Mouse (Mus musculus) intestine, embryonic 15.5 days (tissue): ENCODE results near the gene Hsf2. TPM values are rescaled to one million over a fixed set of nuclear protein-coding genes. Genes with fewer than 3 reads are reported as not detected.
"Not testable (repeated sequence)": the region's sequence is repeated elsewhere in the genome, so short reads cannot be mapped to it uniquely, and the experiment has no call there.

Experiments used
- ATAC-seq: fragments of 200-750 bp; cut with Nextera tagmentation; 2 replicates; pipeline ENCODE4 v1.8.0; 2017; ENCODE audit warnings: moderate TSS enrichment, moderate library complexity
- H3K27ac ChIP-seq: fragments of 300-500 bp; sonication (generic); 2 replicates; pipeline ENCODE4 v1.5.1; 2015; ENCODE audit warnings: mild to moderate bottlenecking, inconsistent platforms
- H3K27me3 ChIP-seq: fragments of 300-500 bp; sonication (generic); replicated peaks from 2 replicates; pipeline ENCODE4 v1.6.1; 2015; ENCODE audit warnings: inconsistent platforms
- H3K36me3 ChIP-seq: fragments of 300-500 bp; sonication (generic); 2 replicates; pipeline ENCODE4 v1.6.1; 2015; ENCODE audit warnings: inconsistent platforms
- H3K4me1 ChIP-seq: fragments of 300-500 bp; sonication (generic); replicated peaks from 2 replicates; pipeline ENCODE4 v1.6.1; 2015; ENCODE audit warnings: inconsistent platforms
- H3K4me2 ChIP-seq: fragments of 300-500 bp; sonication (generic); replicated peaks from 2 replicates; pipeline ENCODE4 v1.6.1; 2015; ENCODE audit warnings: mild to moderate bottlenecking, inconsistent platforms
- H3K4me3 ChIP-seq: fragments of 300-500 bp; sonication (generic); replicated peaks from 2 replicates; pipeline ENCODE4 v1.5.1; 2015; ENCODE audit warnings: inconsistent platforms
- H3K9ac ChIP-seq: fragments of 300-500 bp; sonication (generic); 2 replicates; pipeline ENCODE4 v1.6.1; 2015; ENCODE audit warnings: inconsistent platforms
- H3K9me3 ChIP-seq: fragments of 300-500 bp; sonication (generic); 2 replicates; pipeline ENCODE4 v1.6.1; 2016; ENCODE audit warnings: inconsistent platforms
- WGBS: fragments of 180-500 bp; shearing (Covaris S2); methylation state at CpG from one replicate; pipeline ENCODE4 v1.1.7; 2015; 5-methylcytosine and 5-hydroxymethylcytosine counted together
- polyA plus RNA-seq: library from polyadenylated mRNA; unstranded; fragments of >200 nt; fragmentation: Nextera tagmentation; extraction: Ambion mirVana; gene quantifications from 2 replicates; pipeline ENCODE4 v1.2.1, GENCODE M21; 2015

Hsf2 gene
- polyA plus RNA-seq: 18.2 and 22.4 TPM in 2 replicates

GRCm38 (mm10) chr10:57485908-57486541 lies at the start of gene Hsf2:
Gene Hsf2, plus strand, starts transcription at chr10:57486385.
- Histone ChIP-seq H3K4me1 (0 out of 2 replicates have a peak, but pooled peaks cover 3% of the 10 kb centered on the region), H3K9me3 (no peaks in the 10 kb centered on the region), H3K36me3 (no peaks in the 10 kb centered on the region), H3K4me3 (peak within 1 kb of the TSS; percentile 89), H3K27ac (peak within 1 kb of the TSS; percentile 95), H3K9ac (peak within 1 kb of the TSS; percentile 94), H3K4me2 (peak within 1 kb of the TSS; percentile 61), H3K27me3 (no peaks in the 10 kb centered on the region)
- ATAC-seq: peak; percentile 100
- under 1% methylated on average over 52 of the region's 52 CpGs for WGBS

GRCm38 (mm10) chr10:57437898-57438297 lies 48.3 kb upstream of the Hsf2 start:
- Histone ChIP-seq H3K9me3 (no peaks in the 10 kb centered on the region), H3K36me3 (no peaks in the 10 kb centered on the region), H3K4me3 (no peak overlapping the region), H3K9ac (no peak overlapping the region), H3K27me3 (no peaks in the 10 kb centered on the region), H3K4me2 (no peak overlapping the region), H3K4me1 (no peaks in the 10 kb centered on the region), H3K27ac (no peak overlapping the region)
- peak; percentile 29; the same call in 1 of the 2 replicates for ATAC-seq
- WGBS: 85% methylated on average over 2 of the region's 2 CpGs

DNA sequence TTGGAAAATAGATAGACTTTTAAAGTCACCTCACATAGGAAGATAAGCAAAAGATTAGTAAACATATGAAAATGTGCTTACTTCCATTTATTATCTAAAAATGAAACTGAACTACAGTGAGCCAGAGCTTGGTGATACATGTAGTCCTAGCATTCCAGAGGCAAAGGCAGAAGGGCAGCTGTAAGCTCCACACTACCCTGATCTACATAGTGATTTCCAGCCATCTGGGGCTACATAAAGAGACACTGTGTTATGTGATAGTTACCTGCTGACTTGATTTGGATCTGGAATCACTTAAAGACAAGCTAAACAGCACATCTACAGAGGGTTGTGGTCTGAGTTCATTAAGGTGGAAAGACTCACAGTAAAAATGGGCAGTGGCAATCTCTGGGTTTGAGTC lies 45.1 kb upstream of the Hsf2 start:
- no peaks in the 10 kb centered on the region for H3K36me3 ChIP-seq
- no peaks in the 10 kb centered on the region for H3K9me3 ChIP-seq
- no peak overlapping the region for H3K4me2 ChIP-seq
- H3K9ac ChIP-seq: no peak overlapping the region
- H3K4me3 ChIP-seq: no peak overlapping the region
- no peak overlapping the region for H3K27ac ChIP-seq
- no peaks in the 10 kb centered on the region for H3K27me3 ChIP-seq
- H3K4me1 ChIP-seq: no peaks in the 10 kb centered on the region
- ATAC-seq: no peak

- H3K36me3 ChIP-seq: no peaks in the 10 kb centered on the region
- no peaks in the 10 kb centered on the region for H3K9me3 ChIP-seq
- 68% methylated on average over 8 of the region's 8 CpGs for WGBS
- no peak for ATAC-seq
- H3K4me1 ChIP-seq: no peaks in the 10 kb centered on the region
- no peak overlapping the region for H3K4me3 ChIP-seq
- no peaks in the 10 kb centered on the region for H3K27me3 ChIP-seq
- H3K4me2 ChIP-seq: no peak overlapping the region
- H3K9ac ChIP-seq: no peak overlapping the region
- H3K27ac ChIP-seq: no peak overlapping the region
Measured at GRCm38 (mm10) chr10:57444392-57444791, 41.8 kb upstream of the Hsf2 start.

DNA sequence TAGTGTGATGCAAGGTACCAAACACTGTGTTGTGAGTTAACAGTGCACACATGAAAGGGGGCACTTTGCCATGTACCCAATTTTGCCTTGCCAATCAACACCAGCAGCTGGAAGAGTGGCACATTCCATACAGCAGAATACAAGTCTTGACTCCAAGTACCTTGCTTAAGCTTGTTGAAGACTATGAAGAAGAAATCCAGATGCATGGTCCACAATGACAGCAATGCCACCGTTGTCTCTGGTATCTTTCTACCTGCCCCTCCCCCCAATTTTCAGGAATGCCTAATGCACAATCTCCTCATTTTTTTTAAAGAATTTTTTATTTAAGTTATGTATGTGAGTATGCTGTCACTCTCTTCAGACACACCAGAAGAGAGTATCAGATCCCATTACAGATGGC lies 40.5 kb upstream of the Hsf2 start:
- ATAC-seq: no peak
- 89% methylated on average over 1 of the region's 1 CpGs for WGBS
- H3K27ac ChIP-seq: no peak overlapping the region

DNA sequence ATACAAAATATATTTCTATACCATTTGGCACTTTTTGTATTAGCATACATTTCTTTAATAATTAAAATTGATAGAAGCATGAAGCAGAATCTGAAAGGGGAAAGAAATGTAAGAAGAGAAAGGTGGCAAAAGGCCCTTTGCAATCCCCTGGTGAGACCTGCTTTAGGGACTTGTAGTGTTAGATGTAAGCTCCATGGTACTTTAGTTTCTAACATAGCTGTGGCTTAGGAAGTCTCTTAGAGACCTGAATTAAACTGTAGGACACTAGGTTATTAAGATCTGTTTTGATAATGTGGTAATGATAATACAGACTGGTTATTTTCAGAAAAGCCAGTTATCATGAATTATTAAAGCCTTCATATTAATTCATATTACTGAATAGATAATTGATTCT lies 38.5 kb upstream of the Hsf2 start:
- H3K9me3 ChIP-seq: no peaks in the 10 kb centered on the region

More for the DNA sequence above, 40.5 kb upstream of the Hsf2 start:
- Histone ChIP-seq H3K27me3 (no peaks in the 10 kb centered on the region), H3K4me1 (no peaks in the 10 kb centered on the region), H3K9ac (no peak overlapping the region), H3K4me3 (no peak overlapping the region), H3K4me2 (no peak overlapping the region), H3K36me3 (no peaks in the 10 kb centered on the region), H3K9me3 (no peaks in the 10 kb centered on the region)

GRCm38 (mm10) chr10:57448051-57448716 lies 38.0 kb upstream of the Hsf2 start:
- Histone ChIP-seq H3K4me2 (peak overlapping the region; percentile 42), H3K9me3 (no peaks in the 10 kb centered on the region), H3K27ac (no peak overlapping the region), H3K27me3 (no peaks in the 10 kb centered on the region), H3K9ac (no peak overlapping the region), H3K4me1 (no peaks in the 10 kb centered on the region), H3K36me3 (no peaks in the 10 kb centered on the region), H3K4me3 (no peak overlapping the region; the same call in 1 of the 2 replicates)
- ATAC-seq: peak; percentile 72
- WGBS: 3% methylated on average over 19 of the region's 19 CpGs

More for the DNA sequence above, 38.5 kb upstream of the Hsf2 start:
- H3K4me1 ChIP-seq: no peaks in the 10 kb centered on the region
- no peak overlapping the region for H3K27ac ChIP-seq
- H3K36me3 ChIP-seq: no peaks in the 10 kb centered on the region
- H3K27me3 ChIP-seq: no peaks in the 10 kb centered on the region
- no peak overlapping the region for H3K4me3 ChIP-seq
- no peak overlapping the region for H3K9ac ChIP-seq
- ATAC-seq: no peak
- H3K4me2 ChIP-seq: no peak overlapping the region

GRCm38 (mm10) chr10:57463298-57463697 lies 22.9 kb upstream of the Hsf2 start:
- 30% methylated on average over 10 of the region's 10 CpGs for WGBS
- not testable (repeated sequence) for H3K4me1 ChIP-seq, H3K36me3 ChIP-seq, H3K9ac ChIP-seq, H3K9me3 ChIP-seq, H3K27ac ChIP-seq, H3K27me3 ChIP-seq, H3K4me2 ChIP-seq, H3K4me3 ChIP-seq, ATAC-seq

DNA sequence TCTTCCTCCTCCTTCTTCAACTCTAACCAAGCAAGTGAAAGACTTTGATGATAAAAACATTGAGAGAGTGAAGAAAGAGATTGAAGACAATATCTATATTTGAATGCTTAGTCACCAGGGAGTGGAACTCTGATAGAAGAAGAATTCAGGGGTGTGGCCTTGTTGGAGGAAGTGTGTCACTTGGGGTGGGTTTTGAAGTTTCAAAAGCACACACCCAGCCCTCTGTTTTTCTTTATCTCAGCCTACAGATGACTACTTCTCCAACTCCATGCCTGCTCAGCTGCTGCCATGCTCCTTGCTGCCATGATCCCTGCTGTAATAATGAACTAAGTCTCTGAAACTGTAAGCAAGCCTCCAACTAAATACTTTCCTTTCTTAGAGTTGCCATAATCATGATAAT lies 20.4 kb upstream of the Hsf2 start:
- no peaks in the 10 kb centered on the region for H3K9me3 ChIP-seq
- ATAC-seq: no peak
- H3K9ac ChIP-seq: no peak overlapping the region

DNA sequence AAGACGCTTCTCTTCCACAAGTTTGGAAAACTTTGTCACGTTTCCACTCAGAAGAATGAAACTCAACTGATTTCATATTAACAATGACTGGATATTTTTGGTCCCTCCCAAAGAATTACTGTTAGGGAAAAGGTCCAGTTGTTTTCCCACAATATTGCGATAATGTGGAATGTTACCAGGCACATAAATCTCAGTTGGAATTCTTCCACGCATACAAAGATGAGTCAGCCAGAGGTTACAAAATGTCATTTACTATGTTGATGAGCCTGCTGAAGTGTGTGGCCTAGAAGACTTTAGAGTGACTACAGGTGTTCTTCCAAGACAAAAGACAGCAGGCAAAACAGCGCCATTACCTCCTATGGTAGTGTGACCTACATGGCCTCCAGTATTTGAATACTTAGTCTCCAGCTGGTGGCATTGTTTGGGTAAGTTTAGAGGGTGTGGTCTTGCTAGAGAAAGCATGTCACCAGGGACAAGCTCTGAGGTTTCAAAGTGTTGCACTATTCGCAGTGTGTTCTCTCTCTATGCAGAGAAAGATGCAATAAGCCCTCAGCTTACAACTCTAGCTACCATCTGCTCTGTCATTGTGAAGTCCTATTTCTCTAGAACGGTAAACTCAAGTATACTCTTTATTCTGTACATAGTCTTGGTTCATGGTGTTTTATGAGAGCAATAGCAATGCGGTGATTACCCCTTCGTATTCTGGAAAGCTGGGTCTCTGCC lies 8.9 kb upstream of the Hsf2 start:
- WGBS: 76% methylated on average over 9 of the region's 9 CpGs
- Histone ChIP-seq H3K4me3 (no peak overlapping the region), H3K36me3 (no peaks in the 10 kb centered on the region), H3K27ac (no peak overlapping the region), H3K4me2 (no peak overlapping the region), H3K9ac (no peak overlapping the region), H3K4me1 (no peaks in the 10 kb centered on the region), H3K9me3 (no peaks in the 10 kb centered on the region), H3K27me3 (no peaks in the 10 kb centered on the region)
- ATAC-seq: no peak

More for the DNA sequence above, 20.4 kb upstream of the Hsf2 start:
- H3K36me3 ChIP-seq: no peaks in the 10 kb centered on the region
- no peaks in the 10 kb centered on the region for H3K4me1 ChIP-seq
- no peak overlapping the region for H3K4me2 ChIP-seq
- H3K27ac ChIP-seq: no peak overlapping the region
- H3K27me3 ChIP-seq: no peaks in the 10 kb centered on the region
- H3K4me3 ChIP-seq: no peak overlapping the region

DNA sequence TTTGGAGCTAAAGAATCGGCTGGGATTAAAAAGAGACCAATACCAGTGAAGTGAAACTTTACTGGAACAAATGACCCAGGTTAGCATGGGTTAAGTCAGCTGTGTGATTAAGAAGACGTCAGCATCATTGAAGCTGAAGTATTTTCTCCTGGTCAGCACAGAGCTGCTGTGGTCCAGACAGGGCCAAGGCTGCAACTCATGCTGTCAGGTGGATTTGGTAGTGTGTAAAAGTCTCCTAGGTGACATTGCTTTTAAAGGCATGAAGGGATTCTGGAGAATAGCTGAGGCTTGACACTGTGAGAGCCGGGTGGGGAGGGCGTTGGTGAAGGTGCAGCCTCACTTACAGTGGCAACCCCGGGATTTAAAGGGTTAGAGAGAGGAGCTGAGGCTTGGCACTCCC lies 4.5 kb upstream of the Hsf2 start:
- no peaks in the 10 kb centered on the region for H3K27me3 ChIP-seq
- H3K9ac ChIP-seq: no peak overlapping the region
- WGBS: 50% methylated on average over 5 of the region's 5 CpGs
- H3K36me3 ChIP-seq: no peaks in the 10 kb centered on the region
- no peaks in the 10 kb centered on the region for H3K4me1 ChIP-seq
- H3K27ac ChIP-seq: no peak overlapping the region
- no peaks in the 10 kb centered on the region for H3K9me3 ChIP-seq
- no peak overlapping the region for H3K4me2 ChIP-seq
- H3K4me3 ChIP-seq: no peak overlapping the region
- ATAC-seq: no peak

DNA sequence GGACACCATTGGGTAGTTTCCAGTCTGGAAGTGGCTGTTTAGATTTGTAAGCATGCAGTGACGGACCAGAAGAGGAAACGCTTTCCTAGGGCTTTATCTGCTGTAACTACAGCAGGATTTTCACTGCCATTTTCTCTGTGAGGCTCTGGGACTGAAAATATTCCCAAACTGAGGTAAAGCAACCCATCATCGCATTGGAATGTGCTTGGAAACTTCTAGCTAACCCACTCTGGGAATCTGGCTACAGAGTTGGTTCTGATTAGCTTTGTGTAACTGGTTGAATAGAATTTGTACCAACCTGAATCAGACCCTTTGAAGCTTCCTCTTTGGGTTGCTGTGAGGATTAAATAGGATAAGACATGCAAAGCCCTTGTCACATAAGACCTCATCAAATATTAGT lies 1.4 kb upstream of the Hsf2 start:
- Histone ChIP-seq H3K36me3 (no peaks in the 10 kb centered on the region), H3K9ac (no peak overlapping the region), H3K9me3 (no peaks in the 10 kb centered on the region), H3K27ac (no peak overlapping the region), H3K27me3 (no peaks in the 10 kb centered on the region), H3K4me2 (no peak overlapping the region), H3K4me3 (no peak overlapping the region), H3K4me1 (0 out of 2 replicates have a peak, but pooled peaks cover 2% of the 10 kb centered on the region)
- ATAC-seq: no peak
- WGBS: 81% methylated on average over 3 of the region's 3 CpGs
